Mouse (Mus musculus): Measurements from ENCODE around the gene Ch25h. TPM values are rescaled to one million over a fixed set of nuclear protein-coding genes. Genes with fewer than 3 reads are reported as not detected.
A peak's percentile ranks its signal among the peaks of the same experiment; 100 is the strongest.

Ch25h gene
- polyA plus RNA-seq (2015; fragmentation: Nextera tagmentation; extraction: Ambion mirVana) = 2.2 and 2.7 TPM in 2 replicates

GRCm38 (mm10) chr19:34474991-34475971 lies at the start of gene Ch25h:
TSS of gene Ch25h (minus strand) at chr19:34475164.
- Histone ChIP-seq H3K9me3 (ENCODE audit: low read length) (no peaks in the 10 kb centered on the region), H3K4me2 (replicated peaks; ENCODE audit: low read depth, low read length) (peak within 1 kb of the TSS; percentile 95), H3K27me3 (ENCODE audit: insufficient read depth, low read length) (peaks cover 29% of the 10 kb centered on the region), H3K27ac (ENCODE audit: low read length) (no peak within 1 kb of the TSS), H3K36me3 (ENCODE audit: insufficient read depth, low read length) (no peaks in the 10 kb centered on the region), H3K9ac (replicated peaks; ENCODE audit: low read length) (peak within 1 kb of the TSS; percentile 63), H3K4me1 (ENCODE audit: insufficient read depth, low read length) (peaks cover 15% of the 10 kb centered on the region), H3K4me3 (ENCODE audit: low read length) (peak within 1 kb of the TSS; percentile 55)
- ATAC-seq (ENCODE audit: low FRiP score, low TSS enrichment) = peak; percentile 78
- 2% methylated on average over 35 of the region's 35 CpGs for WGBS

GRCm38 (mm10) chr19:34524646-34525045 lies 49.7 kb upstream of the Ch25h start:
- Histone ChIP-seq H3K4me1 (ENCODE audit: insufficient read depth, low read length) (peaks cover 7% of the 10 kb centered on the region), H3K4me3 (ENCODE audit: low read length) (no peak overlapping the region)

GRCm38 (mm10) chr19:34523106-34523725 lies 48.3 kb upstream of the Ch25h start:
- no peak overlapping the region for H3K9ac ChIP-seq (replicated peaks; ENCODE audit: low read length)
- H3K4me3 ChIP-seq (ENCODE audit: low read length) = no peak overlapping the region
- H3K27ac ChIP-seq (ENCODE audit: low read length) = no peak overlapping the region
- H3K27me3 ChIP-seq (ENCODE audit: insufficient read depth, low read length) = no peaks in the 10 kb centered on the region
- no peaks in the 10 kb centered on the region for H3K9me3 ChIP-seq (ENCODE audit: low read length)
- ATAC-seq (ENCODE audit: low FRiP score, low TSS enrichment) = no peak
- H3K4me1 ChIP-seq (ENCODE audit: insufficient read depth, low read length) = peaks cover 7% of the 10 kb centered on the region
- 0 out of 2 replicates have a peak, but pooled peaks cover 10% of the 10 kb centered on the region for H3K36me3 ChIP-seq (ENCODE audit: insufficient read depth, low read length)
- WGBS = 88% methylated on average over 12 of the region's 12 CpGs
- H3K4me2 ChIP-seq (replicated peaks; ENCODE audit: low read depth, low read length) = no peak overlapping the region

More at GRCm38 (mm10) chr19:34524646-34525045, 49.7 kb upstream of the Ch25h start:
- WGBS = 60% methylated on average over 9 of the region's 9 CpGs
- no peak for ATAC-seq (ENCODE audit: low FRiP score, low TSS enrichment)
- Histone ChIP-seq H3K36me3 (ENCODE audit: insufficient read depth, low read length) (0 out of 2 replicates have a peak, but pooled peaks cover 3% of the 10 kb centered on the region), H3K27me3 (ENCODE audit: insufficient read depth, low read length) (no peaks in the 10 kb centered on the region), H3K4me2 (replicated peaks; ENCODE audit: low read depth, low read length) (no peak overlapping the region), H3K9me3 (ENCODE audit: low read length) (no peaks in the 10 kb centered on the region), H3K27ac (ENCODE audit: low read length) (no peak overlapping the region), H3K9ac (replicated peaks; ENCODE audit: low read length) (no peak overlapping the region)

- Histone ChIP-seq H3K9me3 (ENCODE audit: low read length) (no peaks in the 10 kb centered on the region), H3K9ac (replicated peaks; ENCODE audit: low read length) (no peak overlapping the region), H3K36me3 (ENCODE audit: insufficient read depth, low read length) (0 out of 2 replicates have a peak, but pooled peaks cover 10% of the 10 kb centered on the region), H3K27ac (ENCODE audit: low read length) (no peak overlapping the region), H3K27me3 (ENCODE audit: insufficient read depth, low read length) (no peaks in the 10 kb centered on the region), H3K4me1 (ENCODE audit: insufficient read depth, low read length) (peaks cover 7% of the 10 kb centered on the region), H3K4me3 (ENCODE audit: low read length) (no peak overlapping the region), H3K4me2 (replicated peaks; ENCODE audit: low read depth, low read length) (no peak overlapping the region)
- WGBS = 90% methylated on average over 1 of the region's 1 CpGs
- ATAC-seq (ENCODE audit: low FRiP score, low TSS enrichment) = no peak
Observed at GRCm38 (mm10) chr19:34521978-34522377, 47.0 kb upstream of the Ch25h start.

- no peak for ATAC-seq (ENCODE audit: low FRiP score, low TSS enrichment)
- no peak overlapping the region for H3K4me2 ChIP-seq (replicated peaks; ENCODE audit: low read depth, low read length)
- H3K9me3 ChIP-seq (ENCODE audit: low read length) = no peaks in the 10 kb centered on the region
- H3K27me3 ChIP-seq (ENCODE audit: insufficient read depth, low read length) = no peaks in the 10 kb centered on the region
- 0 out of 2 replicates have a peak, but pooled peaks cover 10% of the 10 kb centered on the region for H3K36me3 ChIP-seq (ENCODE audit: insufficient read depth, low read length)
- WGBS = 63% methylated on average over 2 of the region's 2 CpGs
- H3K4me3 ChIP-seq (ENCODE audit: low read length) = no peak overlapping the region
- peaks cover 5% of the 10 kb centered on the region for H3K4me1 ChIP-seq (ENCODE audit: insufficient read depth, low read length)
- no peak overlapping the region for H3K9ac ChIP-seq (replicated peaks; ENCODE audit: low read length)
- no peak overlapping the region for H3K27ac ChIP-seq (ENCODE audit: low read length)
Observed at GRCm38 (mm10) chr19:34521361-34521760, 46.4 kb upstream of the Ch25h start.

- Histone ChIP-seq H3K27ac (ENCODE audit: low read length) (no peak overlapping the region), H3K9me3 (ENCODE audit: low read length) (no peaks in the 10 kb centered on the region), H3K4me1 (ENCODE audit: insufficient read depth, low read length) (no peaks in the 10 kb centered on the region), H3K9ac (replicated peaks; ENCODE audit: low read length) (no peak overlapping the region), H3K27me3 (ENCODE audit: insufficient read depth, low read length) (no peaks in the 10 kb centered on the region), H3K36me3 (ENCODE audit: insufficient read depth, low read length) (0 out of 2 replicates have a peak, but pooled peaks cover 10% of the 10 kb centered on the region), H3K4me3 (ENCODE audit: low read length) (no peak overlapping the region), H3K4me2 (replicated peaks; ENCODE audit: low read depth, low read length) (no peak overlapping the region)
- 66% methylated on average over 4 of the region's 4 CpGs for whole genome bisulfite sequencing
- no peak for ATAC-seq (ENCODE audit: low FRiP score, low TSS enrichment)
Observed at GRCm38 (mm10) chr19:34520051-34520450, 45.1 kb upstream of the Ch25h start.

GRCm38 (mm10) chr19:34519646-34520045 lies 44.7 kb upstream of the Ch25h start:
- Histone ChIP-seq H3K27ac (ENCODE audit: low read length) (no peak overlapping the region), H3K36me3 (ENCODE audit: insufficient read depth, low read length) (0 out of 2 replicates have a peak, but pooled peaks cover 10% of the 10 kb centered on the region), H3K4me2 (replicated peaks; ENCODE audit: low read depth, low read length) (no peak overlapping the region), H3K4me1 (ENCODE audit: insufficient read depth, low read length) (no peaks in the 10 kb centered on the region), H3K9ac (replicated peaks; ENCODE audit: low read length) (no peak overlapping the region), H3K4me3 (ENCODE audit: low read length) (no peak overlapping the region), H3K9me3 (ENCODE audit: low read length) (no peaks in the 10 kb centered on the region), H3K27me3 (ENCODE audit: insufficient read depth, low read length) (no peaks in the 10 kb centered on the region)
- no peak for ATAC-seq (ENCODE audit: low FRiP score, low TSS enrichment)
- 86% methylated on average over 3 of the region's 3 CpGs for WGBS

- WGBS = 50% methylated on average over 3 of the region's 3 CpGs
- Histone ChIP-seq H3K9me3 (ENCODE audit: low read length) (no peaks in the 10 kb centered on the region), H3K4me1 (ENCODE audit: insufficient read depth, low read length) (no peaks in the 10 kb centered on the region)
Observed at GRCm38 (mm10) chr19:34518786-34519185, 43.8 kb upstream of the Ch25h start.

GRCm38 (mm10) chr19:34517812-34518594 lies 43.0 kb upstream of the Ch25h start:
- Histone ChIP-seq H3K9ac (replicated peaks; ENCODE audit: low read length) (no peak overlapping the region), H3K4me3 (ENCODE audit: low read length) (no peak overlapping the region), H3K9me3 (ENCODE audit: low read length) (no peaks in the 10 kb centered on the region), H3K4me2 (replicated peaks; ENCODE audit: low read depth, low read length) (no peak overlapping the region), H3K27ac (ENCODE audit: low read length) (no peak overlapping the region), H3K27me3 (ENCODE audit: insufficient read depth, low read length) (no peaks in the 10 kb centered on the region), H3K36me3 (ENCODE audit: insufficient read depth, low read length) (0 out of 2 replicates have a peak, but pooled peaks cover 10% of the 10 kb centered on the region), H3K4me1 (ENCODE audit: insufficient read depth, low read length) (no peaks in the 10 kb centered on the region)
- ATAC-seq (ENCODE audit: low FRiP score, low TSS enrichment) = no peak
- 90% methylated on average over 13 of the region's 13 CpGs for WGBS

More at GRCm38 (mm10) chr19:34518786-34519185, 43.8 kb upstream of the Ch25h start:
- Histone ChIP-seq H3K4me3 (ENCODE audit: low read length) (no peak overlapping the region), H3K9ac (replicated peaks; ENCODE audit: low read length) (no peak overlapping the region), H3K36me3 (ENCODE audit: insufficient read depth, low read length) (0 out of 2 replicates have a peak, but pooled peaks cover 10% of the 10 kb centered on the region), H3K27me3 (ENCODE audit: insufficient read depth, low read length) (no peaks in the 10 kb centered on the region), H3K4me2 (replicated peaks; ENCODE audit: low read depth, low read length) (no peak overlapping the region), H3K27ac (ENCODE audit: low read length) (no peak overlapping the region)
- ATAC-seq (ENCODE audit: low FRiP score, low TSS enrichment) = no peak
